Mouse (Mus musculus) MN1 (cell line): ENCODE results near the gene Taar1.

Experiments
- DNase-seq: peaks from one replicate; pipeline ENCODE4 v3.0.0-alpha.2; 2016; ENCODE audit warnings: low spot score

Gene Taar1

DNA sequence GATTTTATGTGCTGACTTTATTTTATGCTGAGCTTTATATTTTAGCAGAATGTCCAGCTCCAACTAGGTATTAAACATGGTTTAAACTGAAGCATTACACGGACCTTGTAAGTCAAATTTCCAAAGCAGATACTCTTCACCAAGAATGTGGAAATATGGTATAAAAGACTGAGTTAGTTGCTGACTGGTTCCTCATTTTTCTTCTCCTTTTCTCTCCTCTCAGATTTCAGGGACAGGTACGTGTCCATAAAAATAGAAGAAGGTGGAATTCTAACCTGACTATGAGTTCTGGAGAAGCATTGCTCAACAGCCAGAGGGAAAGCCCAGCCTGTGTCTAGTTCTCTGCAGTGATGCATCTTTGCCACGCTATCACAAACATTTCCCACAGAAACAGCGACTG is at the start of gene Taar1:
Gene Taar1, plus strand, starts transcription at position 301 of the 400 bp plus-strand sequence.
- DNase-seq = no peak

DNA sequence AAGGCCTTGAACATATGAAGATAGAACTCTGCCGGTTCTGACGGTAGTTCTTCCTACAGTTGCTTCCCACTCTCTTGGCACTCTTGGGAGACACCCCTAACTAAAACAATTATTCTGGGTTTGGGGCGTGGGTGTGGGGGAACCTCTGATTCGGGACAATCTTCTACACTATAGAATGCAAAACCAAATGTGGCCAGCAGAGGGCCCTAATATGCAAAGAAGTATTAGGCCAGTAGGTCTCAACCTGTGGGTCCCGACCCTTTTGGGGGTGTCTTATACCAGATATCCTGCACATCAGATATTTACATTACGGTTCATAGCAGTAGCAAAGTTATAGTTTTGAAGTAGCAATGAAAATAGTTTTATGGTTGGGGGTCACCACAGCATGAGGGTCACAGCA is 39.5 kb upstream of the Taar1 start:
- DNase-seq = no peak

DNA sequence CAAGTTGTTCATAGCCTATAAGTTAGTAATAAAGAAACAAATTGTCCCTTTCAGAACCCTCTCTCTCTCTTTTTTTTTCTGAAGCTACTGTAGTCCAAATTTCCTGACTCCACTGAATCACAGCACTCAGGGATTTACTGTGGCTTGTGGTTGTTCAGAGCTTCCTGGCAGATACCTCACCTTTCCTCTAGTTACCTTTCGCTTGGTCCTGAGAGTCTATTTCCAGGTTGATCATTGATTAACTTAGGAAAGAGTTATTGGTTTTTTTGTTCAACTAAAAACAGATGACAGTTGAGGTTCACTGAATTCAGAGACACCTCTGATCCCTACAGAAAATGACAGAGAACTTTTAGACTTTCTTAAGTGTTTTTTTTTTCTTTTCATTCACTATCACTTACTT is 35.2 kb upstream of the Taar1 start:
- no peak for DNase-seq

DNA sequence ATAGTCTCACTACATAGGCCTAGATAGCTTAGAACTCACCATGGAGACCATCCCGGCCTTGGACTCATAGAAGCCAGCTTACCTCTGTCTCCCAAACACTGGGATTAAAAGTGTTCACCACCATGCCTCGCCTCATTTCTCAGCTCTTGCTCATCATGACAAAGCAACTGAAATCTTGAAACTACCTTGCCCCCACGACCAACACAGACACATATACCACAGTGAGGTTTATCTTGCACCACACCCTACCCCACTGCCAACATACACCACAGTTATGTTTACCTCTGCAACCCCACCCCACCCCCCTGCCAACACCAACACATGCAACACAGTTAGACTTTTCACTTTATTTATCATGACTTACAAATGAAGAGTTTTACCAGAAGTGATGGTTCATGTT is 34.1 kb upstream of the Taar1 start:
- DNase-seq = no peak

DNA sequence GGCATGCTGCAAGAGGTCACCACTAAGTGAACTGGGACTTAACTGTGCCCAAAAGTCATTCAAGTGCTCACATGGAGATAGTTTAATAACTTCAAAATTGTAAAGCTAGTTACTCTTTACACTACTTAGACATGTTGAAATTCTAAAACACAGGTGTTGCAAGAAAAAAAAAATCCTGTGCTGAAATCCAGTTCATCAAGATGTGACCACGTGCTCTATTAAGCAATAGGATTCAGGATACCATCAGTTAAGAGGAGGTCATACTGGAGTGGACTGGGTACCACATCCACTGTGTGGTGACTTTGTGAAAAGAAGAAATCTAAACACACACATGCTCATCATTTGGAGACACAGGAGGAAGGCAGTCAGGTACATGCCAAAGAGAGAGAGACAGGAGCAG is 27.2 kb upstream of the Taar1 start:
- no peak for DNase-seq

DNA sequence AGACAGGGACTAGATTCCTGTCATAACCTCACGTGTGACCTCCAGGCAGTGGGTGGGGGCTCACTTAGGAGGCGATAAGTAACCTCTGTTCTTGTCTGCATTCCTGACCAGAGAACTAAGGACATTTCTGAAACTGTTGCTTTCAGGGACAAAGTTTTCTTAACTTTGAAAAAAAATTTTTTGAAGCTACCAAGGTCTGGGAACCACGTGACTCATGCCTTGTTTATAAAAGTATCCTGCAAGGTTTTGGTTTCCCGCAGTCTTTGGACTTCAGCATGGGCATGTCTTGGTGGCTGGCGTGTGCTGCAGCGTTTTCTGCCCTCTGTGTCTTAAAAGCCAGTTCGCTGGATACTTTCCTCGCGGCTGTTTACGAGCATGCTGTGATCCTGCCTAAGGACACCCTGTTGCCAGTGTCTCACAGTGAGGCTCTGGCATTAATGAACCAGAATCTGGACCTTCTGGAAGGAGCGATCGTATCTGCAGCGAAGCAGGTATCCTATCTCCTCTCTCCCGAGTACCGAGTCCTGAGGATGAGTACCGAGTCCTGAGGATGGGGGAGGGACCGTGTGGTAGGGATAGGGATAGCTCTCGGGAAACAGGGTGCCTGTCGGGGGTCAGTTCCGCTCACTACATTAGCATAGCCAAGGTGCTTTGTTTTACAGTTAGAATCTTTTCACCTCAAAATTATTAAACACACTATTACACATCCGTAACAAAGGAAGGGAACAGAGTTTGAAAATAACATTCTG is 25.4 kb upstream of the Taar1 start, which contains the start of gene Vnn1:
Gene Vnn1, plus strand, starts transcription at position 88 of the 749 bp plus-strand sequence.
- DNase-seq = no peak

DNA sequence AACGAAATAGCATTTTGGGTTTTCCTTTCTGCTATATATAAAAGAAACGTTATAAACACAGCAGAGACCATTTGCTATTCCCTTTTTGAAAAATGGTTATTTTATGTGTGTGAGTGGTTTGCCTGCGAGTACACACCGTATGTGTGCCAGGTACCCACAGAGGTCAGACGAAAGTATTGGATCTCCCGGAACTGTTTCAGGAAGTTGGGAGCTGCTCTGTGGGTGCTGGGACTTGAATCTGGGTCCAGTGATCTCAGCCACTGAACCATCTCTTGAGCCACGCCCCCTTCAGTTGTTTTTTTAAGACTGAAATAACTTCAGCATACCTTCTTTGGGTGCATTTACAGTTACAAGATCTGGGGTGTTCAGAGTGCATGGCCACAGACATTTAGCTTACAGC is 24.8 kb upstream of the Taar1 start:
- no peak for DNase-seq

DNA sequence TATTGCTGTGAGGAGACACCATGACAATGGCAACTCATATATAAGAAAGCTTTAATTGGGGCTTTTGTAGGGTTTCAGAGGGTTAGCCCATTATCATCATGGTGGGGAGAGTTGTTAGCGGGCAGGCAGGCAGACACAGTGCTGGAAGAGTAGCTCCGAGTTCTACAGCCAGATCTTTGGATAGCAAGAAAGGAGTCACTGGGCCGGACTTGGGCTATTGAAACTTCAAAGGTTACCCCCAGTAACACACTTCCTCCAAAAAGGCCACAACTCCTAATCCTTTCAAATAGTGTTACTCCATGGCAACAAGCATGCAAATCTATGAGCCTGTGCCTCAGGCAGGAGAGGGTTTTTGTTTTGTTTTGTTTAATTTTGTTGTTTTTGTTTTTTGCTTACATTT is 19.0 kb upstream of the Taar1 start:
- no peak for DNase-seq

DNA sequence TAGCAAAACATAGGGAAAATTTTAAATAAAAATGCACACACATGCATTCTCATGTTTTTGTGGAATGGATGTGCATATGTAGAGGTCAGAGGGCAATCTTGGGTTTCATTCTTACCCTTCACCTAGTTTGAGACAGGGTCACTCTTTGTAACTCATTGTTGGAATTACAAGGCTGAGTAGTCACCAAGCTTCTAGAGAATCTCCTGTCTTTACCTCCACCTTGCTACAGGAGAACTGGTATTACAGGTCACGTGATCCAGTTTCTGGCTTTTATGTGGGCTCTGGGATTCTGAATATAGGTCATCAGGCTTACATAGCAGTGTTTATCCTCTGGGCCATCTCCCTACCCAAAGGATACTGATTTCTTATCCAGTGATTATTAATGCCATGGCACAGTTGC is 14.5 kb upstream of the Taar1 start:
- DNase-seq = no peak

DNA sequence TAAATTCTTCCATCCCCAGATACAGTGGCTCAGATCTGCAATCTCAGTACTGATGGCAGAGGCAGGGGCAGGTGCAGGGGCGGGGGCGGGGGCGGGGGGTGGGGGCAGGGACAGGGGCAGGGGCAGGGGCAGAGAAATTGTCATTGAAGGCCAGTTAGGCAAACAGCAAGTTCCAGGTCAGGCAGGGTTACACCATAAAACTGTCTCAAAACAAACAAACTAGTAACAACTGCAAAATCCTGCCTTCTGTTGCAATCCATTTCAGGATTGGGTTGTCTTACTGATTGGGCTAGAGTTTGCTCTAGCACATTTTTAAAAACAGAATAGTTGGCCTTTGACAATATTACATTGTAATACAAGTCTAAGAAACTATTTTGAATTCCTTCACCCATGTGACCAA is 2.3 kb downstream of the Taar1 start:
- DNase-seq = no peak

DNA sequence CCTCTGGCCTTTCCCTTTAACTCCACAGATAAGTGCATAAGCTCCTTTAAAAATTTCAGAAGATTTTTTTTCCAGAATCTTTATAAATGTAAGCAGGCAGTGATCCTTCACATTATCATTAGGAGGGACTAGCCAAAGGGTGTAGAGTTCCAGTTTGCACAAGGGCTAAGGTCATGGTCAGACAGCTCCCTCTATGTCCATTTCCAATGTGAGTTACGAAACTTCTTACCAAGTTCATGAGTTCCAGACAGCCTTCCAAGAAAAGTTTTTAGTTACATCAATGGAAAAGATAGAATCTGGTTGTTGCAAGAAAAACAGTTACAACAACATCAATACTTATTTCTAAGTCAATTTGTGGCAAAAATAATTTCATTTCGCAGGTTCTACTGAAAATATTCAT is 3.8 kb downstream of the Taar1 start:
- DNase-seq = no peak

DNA sequence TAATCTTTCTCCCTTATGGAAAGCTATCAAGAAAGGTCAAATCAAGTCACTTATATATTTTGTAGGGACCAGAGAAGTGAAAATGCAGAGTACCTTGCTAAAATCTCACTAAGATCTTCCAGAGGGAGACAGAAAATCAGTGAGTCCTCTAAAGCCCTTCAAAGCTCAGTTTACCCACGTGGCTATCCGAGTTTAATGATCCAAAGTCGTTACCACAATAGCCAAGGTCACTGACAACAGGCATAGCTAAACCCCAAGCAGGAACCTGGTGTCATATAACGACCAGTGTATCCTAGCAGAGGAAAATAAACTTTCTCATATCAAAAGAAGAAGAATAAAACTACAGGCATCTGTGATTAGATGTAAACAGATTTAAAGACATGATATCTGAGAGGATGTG is 17.5 kb downstream of the Taar1 start:
- DNase-seq = no peak

DNA sequence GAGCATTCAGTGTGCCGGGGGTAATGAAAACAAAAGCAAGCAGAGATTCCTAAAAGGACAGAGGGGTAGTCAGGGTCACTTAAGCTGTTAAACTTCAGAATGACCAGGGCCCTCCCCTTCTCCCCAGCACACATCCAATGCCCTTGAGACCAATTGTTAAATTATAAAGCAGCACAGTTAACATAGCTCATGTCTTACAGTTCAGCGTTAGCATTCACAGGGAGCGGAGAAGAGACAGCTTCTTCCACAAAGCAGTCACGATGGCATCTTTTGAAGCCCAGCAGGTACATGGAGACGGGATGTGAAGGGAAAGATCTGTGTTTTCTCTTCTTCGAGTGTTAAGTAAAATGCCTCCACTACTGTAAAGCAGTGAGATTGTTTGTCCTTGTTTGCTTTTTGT is 18.2 kb downstream of the Taar1 start, which contains the start of gene Taar2:
Gene Taar2, plus strand, starts transcription at position 261 of the 400 bp plus-strand sequence.
- no peak for DNase-seq

DNA sequence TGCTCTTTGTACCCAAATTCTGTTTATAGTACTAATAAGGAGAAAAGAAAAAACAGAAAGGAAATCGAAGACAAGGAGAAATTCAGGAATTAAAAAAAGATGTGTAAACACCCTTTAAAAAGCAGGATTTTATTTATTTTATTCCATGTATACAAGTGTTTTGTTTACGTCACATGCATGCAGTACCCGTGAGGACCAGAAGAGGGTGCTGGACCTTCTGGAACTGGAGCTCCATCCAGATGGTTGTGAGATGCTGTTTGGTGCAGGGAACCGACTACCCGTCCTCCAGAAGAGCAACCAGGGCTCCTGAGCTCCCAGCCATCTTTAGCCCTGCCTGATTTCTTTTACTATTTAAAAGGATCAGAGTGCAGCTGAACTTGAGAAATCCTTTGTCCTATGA is 22.3 kb downstream of the Taar1 start:
- no peak for DNase-seq

DNA sequence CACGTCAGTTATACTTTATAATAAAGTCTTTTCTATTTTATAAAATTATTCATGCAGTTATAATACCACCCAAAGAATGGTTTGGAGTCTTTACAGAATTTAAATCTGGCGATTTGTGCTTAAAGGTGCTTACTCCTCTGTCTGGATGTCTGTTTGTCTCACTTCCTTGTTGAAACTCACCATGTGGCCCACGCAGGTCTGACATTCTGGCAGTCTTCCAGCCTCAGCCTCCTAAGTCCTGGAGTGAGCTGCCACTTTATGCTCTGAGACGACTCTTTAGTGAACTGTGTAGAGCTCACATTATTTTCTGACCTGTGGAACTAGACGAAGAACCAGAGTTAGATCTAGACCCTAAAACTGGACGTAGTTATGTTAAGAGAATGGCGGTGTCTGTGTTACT is 27.9 kb downstream of the Taar1 start:
- DNase-seq = no peak

DNA sequence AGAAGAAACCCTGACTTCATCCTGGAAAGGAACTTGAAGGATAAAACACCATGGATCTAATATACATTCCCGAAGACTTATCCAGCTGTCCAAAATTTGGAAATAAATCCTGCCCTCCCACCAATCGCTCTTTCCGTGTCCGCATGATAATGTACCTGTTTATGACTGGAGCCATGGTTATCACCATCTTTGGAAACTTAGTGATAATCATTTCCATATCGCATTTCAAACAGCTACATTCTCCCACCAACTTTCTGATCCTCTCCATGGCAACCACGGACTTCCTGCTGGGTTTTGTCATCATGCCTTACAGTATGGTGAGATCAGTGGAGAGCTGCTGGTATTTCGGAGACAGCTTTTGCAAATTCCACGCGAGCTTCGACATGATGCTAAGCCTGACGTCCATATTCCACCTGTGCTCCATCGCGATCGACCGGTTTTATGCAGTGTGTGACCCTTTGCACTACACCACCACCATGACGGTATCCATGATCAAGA is 29.4 kb downstream of the Taar1 start, which contains the start of gene Taar3:
Gene Taar3, plus strand, starts transcription at position 51 of the 498 bp plus-strand sequence.
- DNase-seq = no peak

DNA sequence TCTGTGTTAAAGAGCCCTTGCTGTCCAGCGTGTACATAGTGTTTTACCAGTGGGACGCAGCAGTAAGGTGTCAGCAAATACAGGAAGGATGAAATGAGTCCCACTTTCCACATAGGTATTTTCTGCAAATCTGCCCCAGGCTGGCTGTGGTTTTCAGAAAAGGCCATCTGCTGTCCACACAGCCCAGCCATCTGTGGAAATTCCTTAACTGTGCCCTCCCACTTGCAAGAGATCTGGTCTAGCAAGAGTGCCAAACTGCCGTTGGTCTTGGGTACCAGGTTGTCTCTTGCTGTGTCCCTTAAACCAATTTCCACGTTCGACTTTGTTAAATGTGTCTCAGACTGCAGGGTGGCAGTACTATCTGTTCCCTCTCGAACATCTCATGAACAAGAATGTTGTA is 31.6 kb downstream of the Taar1 start:
- DNase-seq = no peak

DNA sequence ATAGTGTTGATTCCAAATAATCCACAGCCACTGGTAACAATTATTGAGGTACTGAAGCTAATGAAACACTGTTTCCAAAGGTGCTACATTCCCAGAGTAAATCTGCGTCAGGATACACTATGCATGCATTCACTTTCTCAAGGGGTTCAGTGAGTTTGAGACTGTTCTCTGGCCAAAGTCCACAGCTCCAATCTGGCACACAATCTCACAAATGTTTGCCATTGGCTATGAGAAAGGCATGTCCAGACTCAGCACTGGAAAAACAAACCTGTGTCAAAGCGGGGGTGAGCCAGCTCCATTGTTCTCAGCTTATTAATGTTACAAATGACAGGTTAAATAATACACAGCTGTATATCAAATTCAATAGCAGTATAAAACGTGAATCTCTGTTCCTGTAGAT is 38.9 kb downstream of the Taar1 start:
- no peak for DNase-seq

DNA sequence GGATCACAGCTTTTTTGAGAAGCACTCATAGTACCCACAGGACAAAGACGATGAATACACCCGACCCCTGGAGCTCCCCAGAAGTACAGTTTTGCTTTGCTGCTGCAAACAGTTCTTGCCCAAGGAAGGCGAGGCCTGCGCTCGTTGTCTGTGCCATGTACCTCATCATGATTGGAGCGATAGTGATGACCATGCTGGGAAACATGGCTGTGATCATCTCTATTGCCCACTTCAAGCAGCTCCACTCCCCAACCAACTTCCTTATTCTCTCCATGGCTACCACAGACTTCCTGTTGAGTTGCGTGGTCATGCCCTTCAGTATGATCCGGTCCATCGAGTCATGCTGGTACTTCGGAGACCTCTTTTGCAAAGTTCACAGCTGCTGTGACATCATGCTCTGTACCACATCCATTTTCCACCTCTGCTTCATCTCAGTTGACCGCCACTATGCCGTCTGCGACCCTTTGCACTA is 40.3 kb downstream of the Taar1 start, which contains the start of gene Taar4:
Gene Taar4, plus strand, starts transcription at position 51 of the 472 bp plus-strand sequence.
- no peak for DNase-seq

DNA sequence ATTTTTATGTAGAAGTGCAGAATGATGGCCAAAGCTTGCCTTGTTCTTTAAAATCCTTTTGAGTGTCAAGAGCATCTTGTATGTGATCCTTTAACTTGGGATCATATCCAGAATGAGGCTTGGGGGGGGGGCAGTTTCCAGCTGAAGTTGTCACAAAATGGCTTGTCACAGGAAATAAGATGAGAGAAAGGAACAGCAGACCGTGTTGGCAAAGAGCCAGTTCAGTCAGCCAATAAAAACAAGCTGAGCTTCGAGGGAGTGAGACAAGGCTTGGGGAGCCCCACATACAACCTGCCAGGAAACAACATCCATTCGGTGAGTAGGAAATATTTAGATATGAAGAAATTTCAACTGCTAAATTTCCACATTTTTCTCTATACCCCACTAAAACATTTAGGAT is 43.3 kb downstream of the Taar1 start:
- DNase-seq = no peak

DNA sequence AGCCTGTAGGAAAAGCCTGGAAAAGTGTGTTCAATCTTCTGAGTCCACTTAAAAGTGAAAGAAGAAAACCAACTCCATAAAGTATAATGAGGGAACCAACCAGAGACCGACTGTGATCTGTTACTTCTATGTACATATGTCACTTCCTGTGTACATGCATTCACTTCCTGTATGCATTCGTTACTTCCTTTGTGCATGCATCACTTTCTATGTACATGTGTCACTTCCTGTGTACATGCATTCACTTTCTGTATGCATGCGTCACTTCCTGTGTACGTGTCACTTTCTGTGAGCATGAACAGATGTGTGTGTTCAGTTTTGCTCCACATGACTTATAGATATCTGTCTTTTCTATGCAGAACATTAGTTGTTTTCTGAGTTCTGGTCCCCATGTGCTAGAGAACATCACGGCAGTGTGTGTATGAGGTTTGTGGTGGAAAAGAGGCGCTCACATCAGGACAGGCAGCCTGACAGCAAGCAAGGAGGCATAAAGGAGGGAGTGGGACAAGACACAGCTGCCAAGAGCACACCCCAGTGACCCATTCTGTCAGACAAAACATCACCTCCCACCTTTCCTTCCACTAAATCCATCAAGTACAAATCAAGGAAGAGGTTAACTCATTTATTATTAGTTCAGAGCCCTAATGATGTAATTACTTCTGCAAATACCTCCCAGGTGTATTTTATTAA is 44.9 kb downstream of the Taar1 start:
- DNase-seq = no peak

DNA sequence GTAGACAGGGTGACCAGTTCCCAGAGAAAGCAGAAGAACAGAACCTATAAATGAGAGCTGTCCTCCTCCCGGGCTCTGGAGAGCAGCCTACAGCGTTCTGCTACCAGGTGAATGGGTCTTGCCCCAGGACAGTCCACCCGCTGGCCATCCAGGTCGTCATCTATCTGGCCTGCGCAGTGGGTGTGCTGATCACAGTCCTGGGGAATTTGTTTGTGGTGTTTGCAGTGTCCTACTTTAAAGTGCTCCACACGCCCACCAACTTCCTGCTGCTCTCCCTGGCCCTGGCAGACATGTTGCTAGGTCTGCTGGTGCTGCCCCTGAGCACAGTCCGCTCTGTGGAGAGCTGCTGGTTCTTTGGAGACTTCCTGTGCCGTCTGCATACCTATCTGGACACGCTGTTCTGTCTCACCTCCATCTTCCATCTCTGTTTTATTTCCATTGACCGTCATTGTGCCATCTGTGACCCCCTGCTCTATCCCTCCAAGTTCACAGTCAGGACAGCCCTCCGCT is 50.6 kb downstream of the Taar1 start, which contains the start of gene Taar5:
Gene Taar5, plus strand, starts transcription at position 51 of the 510 bp plus-strand sequence.
- no peak for DNase-seq
